Mouse (Mus musculus) ES-E14 (cell line): ENCODE data around the gene Lysmd4. TPM values are rescaled to one million over a fixed set of nuclear protein-coding genes. Genes with fewer than 3 reads are reported as not detected.

ENCODE experiments used
- DNase-seq: peaks from one replicate; pipeline ENCODE4 v3.0.0-alpha.2; 2013; ENCODE audit warnings: low read depth, low spot score
- H3K27ac ChIP-seq: 2 replicates; pipeline ENCODE4 v1.5.1; 2012; ENCODE audit warnings: low read depth, mild to moderate bottlenecking, low read length, moderate library complexity, mixed read lengths; ENCODE audit not compliant: poor library complexity, insufficient read depth, severe bottlenecking
- H3K36me3 ChIP-seq: 2 replicates; pipeline ENCODE4 v1.6.1; 2012; ENCODE audit warnings: mild to moderate bottlenecking, low read length, moderate library complexity, mixed read lengths; ENCODE audit not compliant: control insufficient read depth, poor library complexity, insufficient read depth, severe bottlenecking
- H3K4me1 ChIP-seq, 2 experiments: fragments of 150-350 bp in 1 of 2; sonication (generic) in 1 of 2; 2 replicates each; pipeline ENCODE4 v1.6.1; 2012; ENCODE audit warnings: low read length in 2 of 2, mild to moderate bottlenecking in 1 of 2, mixed read lengths in 1 of 2; ENCODE audit not compliant: control insufficient read depth in 2 of 2, insufficient read depth in 2 of 2, poor library complexity in 1 of 2
- H3K4me3 ChIP-seq, 2 experiments: fragments of 150-350 bp in 1 of 2; sonication (generic) in 1 of 2; 2 replicates each; pipeline ENCODE4 v1.5.1; 2012; ENCODE audit warnings: low read length in 2 of 2, low read depth in 1 of 2, mild to moderate bottlenecking in 1 of 2, mixed read lengths in 1 of 2; ENCODE audit not compliant: insufficient read depth in 1 of 2, poor library complexity in 1 of 2, severe bottlenecking in 1 of 2
- H3K9ac ChIP-seq: 2 replicates; pipeline ENCODE4 v1.6.1; 2012; ENCODE audit warnings: low read depth, mild to moderate bottlenecking, low read length, mixed read lengths; ENCODE audit not compliant: poor library complexity, insufficient read depth, severe bottlenecking
- H3K9me3 ChIP-seq: fragments of 150-350 bp; sonication (generic); 2 replicates; pipeline ENCODE4 v1.6.1; 2012; ENCODE audit warnings: low read depth, mild to moderate bottlenecking, low read length; ENCODE audit not compliant: control insufficient read depth, insufficient read depth
- CHD2 ChIP-seq: IDR thresholded peaks from 2 replicates; pipeline ENCODE4 v1.6.1; 2014; ENCODE audit warnings: mild to moderate bottlenecking, low read depth, low read length, inconsistent platforms
- HCFC1 ChIP-seq: IDR thresholded peaks from 2 replicates; pipeline ENCODE4 v1.6.1; 2012; ENCODE audit warnings: low read length, inconsistent platforms, borderline replicate concordance; ENCODE audit not compliant: insufficient read depth
- MAFK ChIP-seq: IDR thresholded peaks from 2 replicates; pipeline ENCODE4 v1.6.1; 2014; ENCODE audit warnings: mild to moderate bottlenecking, low read depth, low read length, inconsistent platforms; ENCODE audit not compliant: insufficient read depth
- ZC3H11A ChIP-seq: IDR thresholded peaks from 2 replicates; pipeline ENCODE4 v1.6.1; 2012; ENCODE audit warnings: low read depth, mild to moderate bottlenecking, inconsistent platforms, low read length, borderline replicate concordance
- ZNF384 ChIP-seq: IDR thresholded peaks from 2 replicates; pipeline ENCODE4 v1.6.1; 2012; ENCODE audit warnings: low read depth, low read length, inconsistent platforms
- in situ Hi-C, 2 experiments: fragments of 600-800 bp; cut with MboI; formaldehyde crosslinking; loops; one replicate each; pipeline ENCODE4 v1.15.1; 2025; ENCODE audit warnings: low sequenced_read_pairs in 2 of 2, inconsistent platforms in 1 of 2; ENCODE audit not compliant: unreplicated experiment in 2 of 2
- total RNA-seq: library from RNA; depleted of rRNA; stranded (reverse); fragments of 300-350 nt; gene quantifications from 2 replicates; pipeline ENCODE4 v1.2.3, GENCODE M21; 2012

The Lysmd4 gene
- total RNA-seq, 1 experiment = 6.1 TPM

GRCm38 (mm10) chr7:67210004-67210833 lies 12.1 kb upstream of the Lysmd4 start:
- H3K36me3 ChIP-seq = no peaks in the 10 kb centered on the region
- in situ Hi-C loops = loop anchor here in 1 of 2 experiments (25.0 kb wide), 1 partner anchor 373 kb away; the partner anchor contains the start of gene Adamts17
- no peak overlapping the region for H3K9ac ChIP-seq
- H3K4me3 ChIP-seq = no peak overlapping the region
- no peak overlapping the region for H3K27ac ChIP-seq
- H3K9me3 ChIP-seq = no peaks in the 10 kb centered on the region
- TF ChIP-seq HCFC1 = no peak
- no peak for TF ChIP-seq MAFK
- no peak for TF ChIP-seq ZC3H11A
- no peak for TF ChIP-seq ZNF384
- TF ChIP-seq CHD2 = no peak
- no peak for DNase-seq
- no peaks in the 10 kb centered on the region for H3K4me1 ChIP-seq

GRCm38 (mm10) chr7:67211341-67211740 lies 11.0 kb upstream of the Lysmd4 start:
- Histone ChIP-seq H3K4me3 (no peak overlapping the region), H3K9me3 (no peaks in the 10 kb centered on the region), H3K27ac (no peak overlapping the region), H3K9ac (no peak overlapping the region), H3K4me1 (no peaks in the 10 kb centered on the region), H3K36me3 (no peaks in the 10 kb centered on the region)
- in situ Hi-C loops = loop anchor here in 1 of 2 experiments (25.0 kb wide), 1 partner anchor 374 kb away; the partner anchor contains the start of gene Adamts17
- no peak for DNase-seq
- TF ChIP-seq ZC3H11A (no peak), HCFC1 (no peak), ZNF384 (no peak), MAFK (no peak), CHD2 (no peak)

- Histone ChIP-seq H3K9me3 (no peaks in the 10 kb centered on the region), H3K9ac (no peak overlapping the region), H3K36me3 (no peaks in the 10 kb centered on the region), H3K4me3 (no peak overlapping the region), H3K27ac (no peak overlapping the region), H3K4me1 (no peaks in the 10 kb centered on the region)
- in situ Hi-C loops = loop anchor here in 1 of 2 experiments (25.0 kb wide), 1 partner anchor 375 kb away; the partner anchor contains the start of gene Adamts17
- no peak for DNase-seq
- TF ChIP-seq HCFC1 = no peak
- TF ChIP-seq CHD2 = no peak
- no peak for TF ChIP-seq ZNF384
- no peak for TF ChIP-seq MAFK
- TF ChIP-seq ZC3H11A = no peak
Measured at GRCm38 (mm10) chr7:67211971-67212370, 10.4 kb upstream of the Lysmd4 start.

GRCm38 (mm10) chr7:67213589-67213988 lies 8.8 kb upstream of the Lysmd4 start:
- Histone ChIP-seq H3K4me1 (no peaks in the 10 kb centered on the region), H3K9me3 (no peaks in the 10 kb centered on the region), H3K9ac (no peak overlapping the region), H3K27ac (no peak overlapping the region), H3K4me3 (no peak overlapping the region), H3K36me3 (no peaks in the 10 kb centered on the region)
- in situ Hi-C loops = loop anchor here in 1 of 2 experiments (25.0 kb wide), 1 partner anchor 376 kb away; the partner anchor contains the start of gene Adamts17
- TF ChIP-seq CHD2 (no peak), ZNF384 (no peak), HCFC1 (no peak), ZC3H11A (no peak), MAFK (no peak)
- no peak for DNase-seq

- DNase-seq = no peak
- H3K4me3 ChIP-seq = no peak overlapping the region
- no peaks in the 10 kb centered on the region for H3K36me3 ChIP-seq
- TF ChIP-seq CHD2 (no peak), MAFK (no peak), ZNF384 (no peak), HCFC1 (no peak), ZC3H11A (no peak)
- in situ Hi-C loops = loop anchor here in 1 of 2 experiments (25.0 kb wide), 1 partner anchor 379 kb away; the partner anchor contains the start of gene Adamts17
- no peak overlapping the region for H3K9ac ChIP-seq
- no peaks in the 10 kb centered on the region for H3K9me3 ChIP-seq
- H3K4me1 ChIP-seq = no peaks in the 10 kb centered on the region
- H3K27ac ChIP-seq = no peak overlapping the region
Measured at GRCm38 (mm10) chr7:67216351-67216750, 6.0 kb upstream of the Lysmd4 start.
